Mouse (Mus musculus) ZHBTc4 (cell line): ENCODE measurements at regions not wholly inside any gene's neighbourhood (a gene's known extent, or its start where the extent isn't known, plus 50 kb on each side); places are given as distances from the start of the nearest gene placed in this dataset.

ENCODE experiments used
- DNase-seq: peaks from one replicate; pipeline ENCODE4 v3.0.0-alpha.2; 2011; ENCODE audit warnings: low read depth, low spot score

- DNase-seq, result no peak
These were observed 81.4 kb downstream of the Mtpn start for GRCm38 (mm10) chr6:35458250-35458649.

GRCm38 (mm10) chr6:35445007-35445406 is 94.7 kb downstream of the Mtpn start:
- DNase-seq, result no peak

GRCm38 (mm10) chr6:35426301-35426700 is 100.4 kb upstream of the Fam180a start:
- no peak for DNase-seq

DNA sequence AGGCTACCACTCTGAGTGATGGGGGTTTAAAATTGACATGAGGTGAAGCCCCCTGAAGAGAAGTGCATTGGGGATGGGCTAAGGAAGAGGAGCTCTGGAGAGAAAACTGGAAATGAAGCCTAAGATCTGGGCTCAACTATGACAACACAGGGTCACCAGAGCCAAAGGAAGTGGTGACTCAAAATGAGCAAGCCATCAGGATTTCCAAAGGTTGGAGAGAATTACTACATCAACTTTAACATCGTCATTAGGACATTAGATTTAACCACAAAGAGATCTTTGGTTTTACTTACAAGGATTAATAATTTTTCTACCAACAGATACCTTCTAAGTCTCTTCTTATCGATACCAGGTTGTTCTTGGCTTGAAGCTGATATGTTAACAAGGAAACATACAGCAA is 98.6 kb upstream of the Fam180a start:
- no peak for DNase-seq

GRCm38 (mm10) chr6:35420924-35421323 is 95.0 kb upstream of the Fam180a start:
- DNase-seq, result no peak

DNA sequence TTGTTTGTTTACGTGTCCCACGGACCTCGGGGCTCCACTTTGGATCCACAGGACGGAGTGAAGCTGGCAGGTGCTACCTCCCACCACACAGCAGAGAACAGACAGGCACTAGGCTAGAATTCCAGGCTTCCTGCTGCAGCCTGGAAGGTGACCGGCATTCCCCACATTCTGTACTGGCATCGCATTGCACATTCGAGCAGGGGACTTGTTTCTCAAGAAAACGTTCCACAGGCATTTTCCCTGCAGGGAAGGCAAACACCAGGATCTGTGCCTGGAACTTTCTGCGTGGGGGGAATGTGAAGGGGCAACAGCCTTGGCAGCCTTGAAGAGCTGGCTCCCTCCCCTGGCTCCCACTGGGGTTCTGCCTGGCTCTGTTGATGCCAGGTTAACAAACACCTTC is 79.1 kb upstream of the Fam180a start:
- no peak for DNase-seq

DNA sequence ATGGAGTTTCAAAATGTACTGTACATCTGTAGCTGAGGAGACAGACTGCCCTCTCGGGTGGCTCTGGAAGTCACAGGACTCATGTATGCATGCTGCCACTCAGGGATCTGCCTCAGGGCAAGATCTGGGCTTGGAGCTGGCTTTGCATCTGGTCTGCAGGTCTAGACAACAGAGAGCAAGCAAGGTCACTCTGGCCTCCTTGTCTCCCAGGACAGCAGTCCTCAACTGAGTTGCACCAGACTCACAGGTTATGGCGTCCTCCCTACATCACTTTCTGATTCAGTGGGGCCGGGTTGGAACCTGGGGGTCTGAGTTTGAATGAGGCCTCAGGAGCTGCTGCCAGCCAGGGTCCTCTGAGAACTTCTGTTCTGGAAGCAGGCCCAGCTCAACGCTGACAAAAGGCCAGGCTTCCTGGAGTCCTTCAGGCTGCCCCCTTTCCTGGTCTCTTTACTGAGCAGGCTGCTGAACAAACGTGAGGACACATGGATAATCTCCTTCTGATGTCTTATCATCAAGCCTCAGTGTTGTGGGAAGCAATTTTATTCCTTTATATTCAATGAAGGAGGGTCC is 77.5 kb upstream of the Fam180a start:
- no peak for DNase-seq

GRCm38 (mm10) chr6:35395726-35396125 is 69.8 kb upstream of the Fam180a start:
- DNase-seq, result peak; percentile 44

GRCm38 (mm10) chr6:35388827-35389226 is 62.9 kb upstream of the Fam180a start:
- DNase-seq, result no peak

DNA sequence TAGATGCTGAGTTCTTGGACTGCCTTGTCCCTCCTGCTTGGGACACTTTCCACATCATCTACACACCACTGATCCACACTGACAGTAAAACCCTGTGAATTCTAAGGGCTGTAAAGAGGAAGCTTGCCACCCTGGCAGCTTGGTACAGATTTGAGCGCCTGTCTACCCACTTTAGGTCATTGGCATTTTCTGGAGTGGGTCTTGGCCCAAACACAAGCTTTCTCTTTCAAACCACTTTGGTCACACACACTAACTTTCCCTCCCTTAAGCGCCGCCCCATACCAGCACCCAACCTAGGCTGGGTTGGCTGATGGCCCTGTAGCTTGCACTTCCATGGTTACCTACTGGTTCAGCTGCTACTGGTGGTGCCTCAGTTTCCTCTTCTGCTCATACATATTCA is 55.6 kb upstream of the Fam180a start:
- DNase-seq, result no peak

DNA sequence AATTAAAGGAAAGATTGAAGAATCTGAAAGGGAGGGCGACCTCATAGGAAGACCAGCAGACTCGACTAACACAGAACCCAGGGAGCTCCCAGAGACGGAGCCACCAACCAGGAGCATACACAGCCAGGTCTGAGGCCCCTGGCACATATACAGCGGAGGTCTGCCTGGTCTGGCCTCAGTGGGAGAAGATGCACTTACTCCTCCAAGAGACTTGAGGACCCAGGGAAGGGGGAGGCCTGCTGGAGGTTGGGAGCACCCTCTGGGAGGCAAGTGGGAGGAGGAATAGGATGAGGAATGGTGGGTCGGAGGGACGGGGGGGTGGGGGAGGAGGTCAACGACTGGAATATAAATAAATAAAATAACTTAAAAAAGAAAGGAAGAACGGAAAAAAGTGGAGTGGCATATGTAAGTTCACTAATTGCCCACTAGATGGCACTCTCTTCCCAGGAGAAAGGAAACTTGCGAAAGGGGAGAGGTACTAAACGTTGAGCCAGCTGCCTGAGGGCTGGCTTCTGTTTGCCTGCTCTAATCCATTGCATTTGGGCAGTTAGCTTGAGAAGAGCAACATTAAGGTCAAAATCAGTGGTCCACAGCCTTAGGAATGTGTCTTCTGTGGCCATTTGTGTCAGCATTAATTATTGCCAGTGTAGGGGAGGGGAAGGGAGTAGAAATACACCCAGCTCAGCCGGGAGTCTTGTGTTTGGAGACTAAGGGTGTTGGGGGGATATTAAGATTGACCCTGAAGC is 55.0 kb upstream of the Fam180a start:
- DNase-seq, result peak; percentile 73

DNA sequence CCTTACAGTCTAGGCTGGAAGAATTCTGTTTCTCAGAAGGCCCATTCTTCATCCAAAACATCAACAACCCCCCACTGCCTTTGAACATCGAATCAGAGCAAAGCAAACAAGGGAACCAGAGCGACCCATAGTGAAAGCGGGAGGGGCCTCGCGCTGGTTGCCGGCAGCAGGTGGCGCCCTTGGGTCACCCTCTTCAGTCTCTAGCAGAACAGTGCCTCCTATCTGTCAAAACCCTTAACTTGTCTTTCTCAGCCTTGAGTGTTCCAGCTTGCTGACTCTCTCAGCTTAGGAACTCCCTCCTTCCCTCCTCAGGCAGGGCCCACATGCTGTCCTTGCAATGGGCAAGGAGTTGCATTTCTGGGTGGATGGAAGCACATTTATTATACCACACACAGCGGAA is 53.9 kb upstream of the Fam180a start:
- peak; percentile 93 for DNase-seq

GRCm38 (mm10) chr6:35378851-35379250 is 52.9 kb upstream of the Fam180a start:
- DNase-seq, result no peak

DNA sequence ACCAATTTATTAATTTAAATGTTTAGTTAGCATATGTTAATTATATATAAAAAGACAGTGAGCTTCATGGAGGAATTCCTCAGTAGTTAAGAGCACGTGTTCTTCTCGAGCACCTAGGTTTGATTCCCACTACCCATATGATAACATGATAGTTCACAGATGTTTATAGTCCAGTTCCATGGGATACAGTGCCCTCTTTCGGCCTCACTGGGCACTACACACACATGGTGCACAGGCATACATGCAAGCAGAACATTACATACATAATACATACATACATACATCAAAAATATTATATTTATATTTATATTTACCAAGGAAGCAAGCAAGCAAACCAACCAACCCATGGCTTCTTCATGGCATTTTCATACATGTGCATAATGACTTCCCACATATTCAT is 51.6 kb upstream of the Fam180a start:
- DNase-seq, result peak; percentile 68

DNA sequence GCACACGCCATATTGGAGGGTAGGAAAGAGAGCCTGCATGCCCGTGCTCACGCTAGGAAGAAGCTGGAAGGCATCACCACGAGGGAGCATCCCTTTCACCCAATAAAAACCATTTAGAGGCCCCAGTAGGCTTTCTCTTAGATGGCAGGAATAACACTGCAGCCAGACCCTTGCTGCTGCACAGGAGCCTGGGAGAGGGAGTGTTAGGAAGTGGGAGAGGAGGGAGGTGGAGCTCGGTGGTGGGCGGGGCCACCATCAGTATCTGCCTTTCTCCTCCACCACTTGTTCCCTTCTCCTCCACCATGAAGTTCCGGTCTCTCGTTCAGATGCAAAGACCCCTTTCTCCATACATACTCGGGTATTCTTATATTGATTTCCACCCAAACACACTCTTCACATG is 50.6 kb upstream of the Fam180a start:
- peak; percentile 67 for DNase-seq
